Mouse (Mus musculus): Measurements from ENCODE around the gene Nid2.

Gene Nid2

DNA sequence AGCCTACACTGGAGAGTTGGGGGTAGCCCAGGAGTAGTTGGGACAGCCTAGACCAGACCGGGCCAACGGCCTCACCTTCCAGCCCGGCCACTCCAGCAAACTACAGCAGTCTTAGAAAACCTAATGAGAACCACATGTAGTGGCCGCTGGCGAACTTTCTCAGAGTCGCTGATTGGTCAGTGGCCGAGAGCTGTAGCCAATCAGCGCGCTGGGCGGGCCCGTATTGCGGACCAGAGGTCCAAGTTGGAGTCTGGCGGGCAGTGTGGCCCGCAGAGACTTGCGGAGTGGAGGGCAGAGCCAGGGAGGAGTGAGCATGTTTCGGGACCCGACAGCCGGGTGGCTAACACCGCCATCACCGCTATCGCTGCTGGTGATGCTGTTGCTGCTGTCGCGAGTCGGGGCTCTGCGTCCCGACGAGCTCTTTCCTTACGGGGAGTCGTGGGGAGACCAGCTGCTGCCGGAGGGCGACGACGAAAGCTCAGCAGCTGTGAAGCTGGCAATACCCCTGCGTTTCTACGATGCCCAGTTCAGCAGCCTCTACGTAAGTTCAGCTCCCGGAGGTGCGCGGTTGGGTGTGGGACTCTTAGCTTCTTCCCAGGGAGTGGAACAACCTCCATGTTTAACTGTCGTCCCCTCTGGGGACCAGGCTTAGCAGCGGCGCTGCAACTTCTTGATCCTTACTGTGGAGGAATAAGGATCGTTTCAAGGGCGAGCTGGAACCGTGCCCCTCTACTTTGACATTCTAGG lies at the start of gene Nid2:
Gene Nid2, plus strand, starts transcription at position 241 of the 747 bp plus-strand sequence.
- WGBS, result under 1% methylated on average over 45 of the region's 45 CpGs

DNA sequence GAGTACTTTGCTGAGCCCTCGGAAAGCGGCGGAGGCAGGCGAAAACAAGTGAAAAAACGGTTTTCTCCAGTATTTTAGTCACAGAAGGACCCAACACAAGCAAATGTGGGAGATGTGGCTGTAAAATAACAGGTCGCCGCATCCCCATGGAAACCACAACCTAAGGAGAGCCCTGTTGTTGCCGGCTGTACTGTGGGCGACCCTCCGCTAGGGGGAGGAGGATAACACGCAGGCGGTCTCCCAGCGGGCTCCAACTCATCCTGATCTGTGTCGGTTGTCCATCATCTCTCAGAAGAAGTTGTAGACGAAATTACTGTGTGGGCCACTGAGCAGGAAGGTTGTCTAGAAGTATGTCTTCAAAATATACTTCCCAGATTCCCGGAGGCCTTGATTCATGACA lies 45.4 kb upstream of the Nid2 start:
- 6% methylated on average over 16 of the region's 16 CpGs for WGBS

DNA sequence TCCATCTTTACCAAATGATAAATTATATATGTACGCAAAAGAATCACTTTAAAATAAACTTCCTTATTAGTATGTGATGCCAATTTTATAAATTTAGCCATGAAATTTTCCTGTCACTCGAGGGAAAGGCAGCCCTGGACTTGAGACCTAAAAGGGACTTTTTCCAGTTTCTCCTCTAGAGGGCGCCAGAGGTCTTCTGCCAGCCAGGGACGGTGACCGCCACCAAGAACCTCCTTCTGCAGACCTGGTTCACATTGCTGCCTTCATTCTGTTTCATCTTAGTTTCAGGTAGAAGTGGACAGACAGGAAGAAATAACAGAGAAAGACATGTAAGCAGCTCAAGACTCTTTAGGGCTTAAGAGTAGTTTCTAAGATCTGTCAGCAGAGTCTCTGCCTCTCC lies 44.6 kb upstream of the Nid2 start:
- WGBS, result 0% methylated on average over 5 of the region's 5 CpGs

DNA sequence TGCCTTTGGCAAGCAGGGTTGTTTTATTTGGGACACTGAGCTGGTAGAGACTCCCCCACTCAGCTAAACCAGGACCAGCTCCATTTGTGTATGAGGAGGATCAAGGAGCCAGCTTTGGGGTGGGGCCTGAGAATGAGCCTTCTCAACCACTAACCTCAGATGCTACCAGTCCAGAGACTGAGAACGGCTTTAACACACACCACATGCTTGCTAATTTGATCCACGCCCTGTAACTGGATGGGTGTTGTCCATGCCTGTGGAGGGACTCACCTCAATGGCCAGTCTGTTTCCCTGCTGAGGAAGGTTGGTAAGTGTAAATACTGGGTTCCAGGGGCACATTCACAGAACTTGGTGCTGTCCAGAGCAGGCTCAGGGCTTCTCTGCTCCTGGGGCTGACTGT lies 44.1 kb upstream of the Nid2 start:
- WGBS, result 46% methylated on average over 2 of the region's 2 CpGs

DNA sequence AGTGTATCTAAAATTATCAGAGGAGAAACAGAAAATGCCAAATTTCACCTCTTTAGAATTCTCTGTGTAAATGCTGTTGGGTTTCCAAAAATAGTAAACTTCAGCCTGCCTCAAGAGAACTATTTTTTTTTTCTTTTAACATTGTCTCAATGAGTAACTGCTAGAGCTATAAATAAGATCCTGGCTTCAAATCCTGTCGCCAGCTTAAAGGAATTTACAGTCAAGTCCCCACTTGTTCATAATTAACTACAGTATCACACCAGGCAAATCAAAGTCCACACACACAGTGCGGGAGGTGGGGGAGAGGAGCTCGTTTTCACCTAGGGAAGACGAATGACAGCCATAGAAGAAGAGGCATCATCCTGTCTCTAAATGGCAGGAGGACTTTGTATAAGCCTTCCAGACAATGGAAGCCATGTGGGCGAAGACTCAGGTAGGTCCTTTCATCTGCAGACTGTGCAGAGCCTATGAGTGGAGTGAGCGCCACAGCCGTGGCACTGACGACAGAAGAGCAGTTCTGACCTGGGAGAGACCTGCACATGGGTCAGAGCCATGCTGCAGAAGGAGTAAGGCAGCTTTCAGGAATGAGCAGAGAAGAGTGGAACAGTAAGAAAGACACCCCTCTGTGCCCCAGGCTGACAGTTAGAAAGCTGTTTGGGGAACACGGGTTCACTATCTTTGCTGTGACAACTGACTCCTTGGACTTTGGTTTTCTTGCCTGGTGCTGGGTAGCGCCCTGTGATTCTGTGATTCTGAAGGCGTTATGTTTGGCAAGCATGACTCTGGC lies 43.2 kb upstream of the Nid2 start:
- 55% methylated on average over 11 of the region's 11 CpGs for WGBS

DNA sequence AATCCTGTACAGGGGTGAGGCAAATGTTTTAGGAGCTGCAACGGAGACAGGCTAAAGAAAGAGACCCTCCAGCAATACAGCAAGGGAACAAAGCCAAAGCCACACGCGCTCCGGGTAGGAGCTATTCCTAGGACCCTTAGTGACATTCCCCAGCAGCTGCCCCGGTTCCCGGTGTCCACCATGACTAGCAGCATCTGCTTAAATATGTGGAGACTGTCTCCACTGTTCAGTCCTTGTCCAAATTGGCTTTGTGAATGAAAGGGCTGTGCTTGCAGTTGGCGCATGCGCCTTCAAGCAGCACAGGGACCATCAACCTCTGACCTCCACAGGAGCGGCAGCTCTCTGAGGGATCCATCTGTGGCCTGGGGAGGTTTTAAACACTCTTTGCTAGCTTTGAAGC lies 41.9 kb upstream of the Nid2 start:
- 45% methylated on average over 9 of the region's 9 CpGs for WGBS

DNA sequence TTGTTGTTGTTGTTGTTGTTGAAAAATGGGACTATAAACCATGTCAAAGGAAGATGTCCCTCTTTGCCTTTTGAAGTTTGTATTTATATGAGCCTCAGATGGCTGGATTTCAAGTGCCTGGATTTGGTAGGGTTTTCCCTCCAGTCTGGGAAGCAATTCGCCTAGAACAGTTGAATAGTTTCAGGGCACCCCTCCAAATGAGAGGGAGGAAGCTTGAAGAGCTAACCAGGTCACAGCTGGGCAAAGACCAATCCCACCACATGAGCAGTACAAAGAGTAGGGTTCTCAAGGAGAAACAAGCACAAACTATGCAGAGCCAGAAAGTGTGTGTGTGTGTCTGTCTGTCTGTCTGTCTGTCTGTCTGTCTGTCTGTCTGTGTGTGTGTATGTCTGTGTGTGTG lies 39.3 kb upstream of the Nid2 start:
- 22% methylated on average over 1 of the region's 1 CpGs for WGBS

DNA sequence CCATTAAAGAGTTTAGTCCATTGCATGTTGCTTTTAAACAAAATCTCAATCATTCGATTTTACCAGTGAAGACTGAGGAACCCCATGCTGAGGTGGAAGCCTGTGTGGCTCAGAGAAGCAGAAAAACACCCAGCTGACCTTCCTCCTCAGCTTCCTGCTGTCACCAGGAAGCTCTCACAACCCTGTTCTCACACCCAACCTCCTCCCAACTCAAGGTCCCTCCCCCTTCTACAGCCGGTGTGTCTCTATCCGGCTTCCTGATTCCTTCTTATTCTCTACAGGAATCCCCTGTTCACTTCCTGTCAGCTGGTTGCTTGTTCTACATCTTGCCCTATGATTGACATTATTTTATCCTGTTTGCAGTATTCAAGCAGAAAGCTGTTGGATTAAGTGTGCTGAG lies 38.0 kb upstream of the Nid2 start:
- 64% methylated on average over 3 of the region's 3 CpGs for WGBS

DNA sequence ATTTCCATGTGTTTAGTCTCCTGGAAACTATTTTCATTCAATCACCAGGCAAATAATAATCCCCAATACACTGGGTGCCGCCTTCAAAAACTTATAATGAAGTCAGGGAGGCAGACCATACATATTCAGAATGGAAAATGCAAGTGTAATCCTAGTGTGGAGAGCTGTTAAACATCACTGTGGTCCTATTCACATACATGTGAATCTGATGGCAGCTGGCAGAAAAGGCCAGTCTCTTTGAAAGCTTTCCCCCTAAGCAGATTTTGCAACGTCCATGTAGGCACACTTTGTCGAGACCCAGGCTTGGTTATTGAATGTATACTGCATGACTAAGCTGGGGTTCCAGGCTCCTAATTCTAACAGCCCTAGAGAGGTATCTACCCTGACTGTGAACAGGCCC lies 32.0 kb upstream of the Nid2 start:
- 59% methylated on average over 3 of the region's 3 CpGs for WGBS

DNA sequence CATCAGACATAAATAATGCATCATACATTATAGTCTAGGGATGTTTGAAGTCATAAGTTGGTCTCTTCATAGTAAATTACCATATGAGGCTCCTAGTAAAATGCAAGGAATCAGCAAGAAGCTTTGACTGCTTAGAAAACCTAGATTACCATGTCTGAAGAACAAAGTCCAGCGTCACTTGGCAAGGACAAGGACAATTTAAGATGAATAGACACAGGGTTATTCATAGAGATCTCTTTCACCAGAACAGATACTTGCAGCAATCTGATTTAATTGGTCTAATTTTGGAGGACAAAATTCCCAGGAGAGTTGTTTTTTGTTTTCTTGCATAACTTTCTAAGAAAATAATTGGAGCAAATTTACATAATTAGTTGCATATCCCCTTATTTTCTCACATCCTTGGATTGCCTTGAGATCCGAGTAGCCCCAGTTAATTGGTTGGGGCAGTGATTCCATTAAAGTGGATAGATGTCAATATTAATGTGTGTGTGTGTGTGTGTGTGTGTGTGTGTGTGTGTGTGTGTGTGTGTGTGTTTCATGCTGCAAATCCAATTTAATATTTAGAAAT lies 30.9 kb upstream of the Nid2 start:
- 62% methylated on average over 2 of the region's 2 CpGs for WGBS

DNA sequence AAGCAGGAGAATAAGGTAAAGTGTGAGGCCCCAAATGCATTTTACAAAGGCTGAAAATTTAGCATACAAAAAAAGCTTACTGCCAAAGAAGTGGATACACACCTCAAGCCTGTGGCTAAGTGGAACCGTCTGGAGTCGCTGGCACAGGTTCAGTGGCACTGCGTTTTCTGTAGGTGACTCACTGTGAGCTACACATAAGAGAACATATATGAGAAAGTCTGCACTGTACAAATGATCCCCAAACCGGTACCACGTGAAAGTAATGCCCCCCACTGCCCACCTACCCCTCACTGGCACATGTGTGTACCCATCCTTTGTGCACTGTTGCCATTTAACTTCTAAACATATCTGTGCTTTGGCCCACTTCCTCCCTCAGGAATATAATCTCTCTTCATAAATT lies 22.8 kb upstream of the Nid2 start:
- 63% methylated on average over 5 of the region's 5 CpGs for WGBS

DNA sequence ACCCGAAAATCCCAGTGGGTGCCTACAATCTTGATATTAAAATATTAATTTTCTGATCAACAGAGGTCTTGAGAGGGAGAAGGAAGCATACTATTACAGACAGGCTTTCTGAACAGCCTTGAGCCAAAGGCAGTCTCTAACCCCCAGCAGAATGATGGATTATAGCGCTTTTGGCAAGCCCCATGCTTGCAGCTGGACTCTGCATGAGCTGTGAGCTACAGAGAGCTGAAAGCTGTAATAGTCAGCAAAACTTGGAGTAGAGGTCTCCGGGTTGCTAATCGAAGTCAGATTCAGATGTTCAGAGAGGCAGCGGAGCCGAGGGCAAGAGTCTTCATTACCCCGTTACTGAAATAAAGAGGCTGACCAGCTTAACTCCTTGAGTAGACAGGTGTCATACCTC lies 22.3 kb upstream of the Nid2 start:
- WGBS, result 78% methylated on average over 7 of the region's 7 CpGs

DNA sequence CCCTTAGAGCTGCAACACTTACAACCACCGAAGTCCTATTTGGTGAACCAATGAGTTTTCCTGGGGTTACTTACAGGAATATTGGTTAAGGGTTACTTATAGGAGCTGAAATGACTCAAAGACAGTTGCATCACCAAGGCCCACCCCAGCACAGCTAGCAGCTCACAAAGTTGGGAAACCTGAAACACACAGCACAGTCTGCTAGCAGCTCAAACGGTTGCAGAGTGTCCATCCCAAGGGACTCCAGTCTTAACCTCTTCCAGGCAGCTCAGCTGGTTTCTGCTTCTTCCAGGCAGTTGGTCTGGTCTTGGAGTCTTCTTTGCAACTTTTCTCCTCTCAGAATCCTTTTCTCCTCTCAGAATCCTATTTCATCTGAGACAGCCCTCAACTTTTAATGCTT lies 19.0 kb upstream of the Nid2 start:
- 86% methylated on average over 2 of the region's 2 CpGs for WGBS

DNA sequence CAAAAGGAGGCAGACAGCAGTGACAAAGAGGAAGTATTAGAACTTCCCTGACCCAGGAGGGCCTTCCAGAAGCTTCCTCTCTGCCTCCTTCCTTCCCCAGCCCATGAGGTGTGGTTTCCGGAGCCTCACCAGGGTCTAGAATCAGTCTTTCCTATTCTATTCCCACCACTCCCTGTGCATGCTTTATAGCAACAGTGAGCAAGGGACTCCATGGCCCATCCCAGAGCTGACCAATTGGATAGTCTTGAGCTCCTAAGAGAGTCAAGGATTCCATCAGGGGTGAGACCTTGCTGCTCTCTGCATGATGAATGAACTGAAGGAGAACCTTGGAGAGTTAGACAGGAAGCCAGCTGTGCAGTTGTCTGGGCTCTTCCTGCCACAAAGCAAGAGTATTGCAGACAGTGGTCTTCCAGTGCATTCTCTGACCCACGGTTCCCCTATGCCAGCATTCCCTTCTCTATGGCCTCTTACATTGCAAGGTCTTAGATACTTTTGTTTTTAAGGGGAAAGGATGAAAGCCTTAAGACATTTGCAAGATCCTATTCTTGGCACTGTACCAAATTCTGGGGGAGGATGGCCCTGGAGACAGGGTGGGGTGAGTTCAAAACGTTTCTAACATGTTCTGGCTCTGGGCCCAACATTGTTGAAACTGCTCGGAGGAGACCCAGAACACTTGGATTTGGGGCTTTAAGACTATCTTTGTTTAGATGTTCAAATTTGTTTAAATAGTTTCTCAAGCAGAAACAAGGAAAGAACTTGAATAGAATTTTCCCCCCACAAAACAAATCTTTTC lies 17.4 kb upstream of the Nid2 start:
- 39% methylated on average over 4 of the region's 4 CpGs for WGBS

DNA sequence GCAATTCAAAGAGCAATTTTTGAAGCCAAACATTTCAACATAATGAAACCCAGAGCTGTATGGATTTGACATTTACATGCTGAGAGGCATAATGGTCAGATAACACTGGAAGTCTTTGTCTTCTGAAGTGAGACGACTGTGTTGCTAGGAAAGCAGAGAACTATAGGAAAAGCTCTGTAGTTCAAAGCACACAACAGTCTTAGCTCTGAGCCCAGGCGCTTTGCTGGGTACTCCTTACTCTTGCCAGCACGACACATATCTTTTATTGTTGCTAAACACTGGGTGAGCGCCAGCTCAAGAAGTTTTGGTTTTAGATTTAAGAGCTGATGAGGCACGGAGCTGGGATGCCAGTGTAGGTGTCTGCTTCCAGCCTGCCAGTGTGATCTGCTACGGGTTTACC lies 15.8 kb upstream of the Nid2 start:
- 20% methylated on average over 6 of the region's 6 CpGs for WGBS

DNA sequence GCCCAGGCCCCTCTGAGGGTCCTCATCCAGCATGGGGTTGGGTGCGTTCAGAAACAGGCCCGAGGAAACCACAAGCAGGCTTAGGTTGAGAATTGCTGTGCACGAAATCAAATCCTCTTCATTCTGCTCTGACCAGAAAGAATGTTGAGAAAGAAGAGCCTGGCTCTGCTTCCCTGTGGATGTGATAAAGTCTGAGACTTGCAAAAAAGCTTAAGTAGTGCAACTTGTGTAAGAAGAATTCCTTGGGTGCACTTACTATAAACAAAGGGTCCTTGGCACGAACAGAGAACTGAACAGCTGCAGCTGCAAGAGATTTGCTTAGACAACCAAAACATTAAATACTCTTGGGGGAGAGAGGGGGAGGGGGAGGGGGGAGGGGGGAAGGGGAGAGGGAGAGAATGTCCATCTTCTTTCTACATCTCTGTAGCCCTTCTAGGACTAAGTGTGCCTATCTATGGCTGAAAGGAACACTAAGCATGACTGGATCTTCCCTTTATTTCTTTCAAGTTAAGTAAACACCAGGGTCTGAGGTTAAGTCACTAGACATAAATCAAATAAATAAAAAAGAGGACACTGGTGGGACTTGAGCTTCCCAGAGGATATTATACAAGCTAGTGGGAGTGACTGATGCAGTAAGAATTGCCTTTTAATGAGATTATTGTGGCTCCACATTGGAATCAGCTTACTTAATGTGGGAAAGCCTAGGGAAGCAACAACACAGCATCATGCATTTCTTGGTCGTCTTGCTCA lies 12.8 kb upstream of the Nid2 start:
- WGBS, result 68% methylated on average over 5 of the region's 5 CpGs

DNA sequence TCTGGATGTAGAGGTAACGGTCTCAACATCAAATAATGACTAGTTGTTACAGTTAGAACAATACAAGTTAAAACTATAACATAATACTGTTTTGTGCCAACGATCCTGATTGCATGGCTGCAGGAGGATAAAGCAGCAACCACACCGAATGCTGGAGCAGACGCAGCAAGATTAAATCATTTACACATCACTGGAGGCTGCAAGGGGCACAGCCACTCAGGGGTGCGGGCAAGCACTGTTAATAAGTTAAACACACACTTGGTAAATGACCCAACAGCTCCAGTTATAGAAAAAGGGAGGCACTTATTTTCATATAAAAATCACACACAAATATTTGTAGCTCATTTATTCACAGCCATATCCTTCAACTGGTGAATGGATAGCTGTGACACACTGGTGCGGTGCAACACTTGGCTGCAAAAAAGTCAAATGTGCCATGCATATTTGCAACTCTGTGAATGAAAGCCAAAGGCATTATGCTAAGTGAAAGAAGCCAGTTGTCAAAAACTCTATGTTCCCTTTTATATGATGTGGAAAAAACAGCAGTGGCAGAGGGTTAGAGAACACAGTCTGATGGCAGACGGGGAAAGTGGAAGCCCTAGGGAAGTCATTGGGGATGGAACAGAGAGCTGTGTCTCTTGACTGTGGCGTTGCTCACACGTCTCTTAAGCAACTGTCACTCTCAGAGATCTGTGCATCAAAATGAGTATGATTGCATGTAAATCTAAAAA lies 11.5 kb upstream of the Nid2 start:
- 67% methylated on average over 9 of the region's 9 CpGs for WGBS

DNA sequence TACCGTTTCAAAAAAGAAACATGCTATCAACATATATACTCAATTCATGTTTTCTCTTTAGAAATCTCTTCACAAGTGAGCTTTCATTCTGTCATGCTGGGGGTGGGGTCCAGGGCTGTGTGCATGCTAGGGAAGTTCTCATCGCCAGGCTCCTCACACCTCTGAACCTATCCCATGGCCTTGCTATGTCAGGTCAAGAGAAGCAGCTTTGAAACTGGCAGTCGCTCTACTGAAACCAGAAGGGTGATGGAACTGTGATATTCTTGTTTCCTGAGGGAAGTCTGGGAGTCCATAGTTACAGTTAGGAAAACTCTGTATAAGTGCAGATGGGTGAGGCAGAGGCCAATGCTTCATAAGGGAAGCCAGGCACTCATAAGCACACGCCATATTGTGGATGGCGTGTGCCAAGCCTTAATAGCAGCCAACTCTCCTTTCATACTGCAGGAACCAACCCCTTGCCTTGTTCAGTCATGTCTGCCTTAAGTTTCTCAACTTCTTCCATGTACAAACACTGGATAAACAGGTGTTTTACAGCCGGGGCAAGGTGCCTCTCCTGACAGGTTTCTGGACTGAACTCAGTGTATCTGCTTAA lies 10.8 kb upstream of the Nid2 start:
- 70% methylated on average over 6 of the region's 6 CpGs for WGBS

DNA sequence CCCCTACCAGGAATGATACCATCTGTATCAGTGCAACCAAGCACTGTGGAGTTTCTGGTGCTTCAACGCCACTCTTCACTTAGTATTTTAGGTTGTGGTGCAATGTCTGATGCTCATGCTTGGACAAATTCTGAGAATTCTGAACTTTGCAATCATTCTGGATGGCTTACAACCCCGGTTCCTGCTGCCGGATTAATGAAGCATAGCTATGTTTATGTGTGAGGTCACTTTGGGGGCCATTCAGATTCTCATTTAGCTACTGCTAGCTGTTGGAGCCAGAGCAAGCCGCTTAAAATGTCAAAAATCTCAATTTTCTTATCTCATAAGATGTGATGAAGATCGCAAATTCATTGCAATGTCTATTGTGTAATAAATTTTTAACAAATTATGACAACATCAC lies 6.2 kb upstream of the Nid2 start:
- 96% methylated on average over 5 of the region's 5 CpGs for WGBS

DNA sequence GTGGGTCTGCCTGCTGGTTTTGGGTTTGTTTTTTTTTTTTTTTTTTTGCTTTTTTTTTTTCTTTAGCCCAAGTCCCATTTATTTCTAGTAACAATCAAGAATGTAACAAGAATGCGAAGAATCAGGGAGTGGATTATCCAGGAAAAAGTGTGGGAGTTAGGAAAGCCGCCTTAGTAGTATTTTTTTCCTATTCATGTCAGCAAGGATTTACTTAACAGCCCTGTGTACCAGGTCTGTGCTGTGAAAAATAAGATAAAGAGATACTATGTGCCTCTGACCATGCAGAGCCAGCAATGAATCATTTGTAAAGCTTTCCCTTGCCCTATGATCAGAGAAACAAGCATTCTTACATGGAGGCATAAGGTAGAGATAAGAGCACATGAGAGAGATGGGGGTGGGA lies 4.8 kb upstream of the Nid2 start:
- 85% methylated on average over 2 of the region's 2 CpGs for WGBS

Data from cerebral cortex, adult 2 months (tissue).